Mouse (Mus musculus) CH12.LX (cell line): ENCODE data around the gene Wsb2. TPM values are rescaled to one million over a fixed set of nuclear protein-coding genes. Genes with fewer than 3 reads are reported as not detected.
A peak's percentile ranks its signal among the peaks of the same experiment; 100 is the strongest.
"Not testable (repeated sequence)": the region's sequence is repeated elsewhere in the genome, so short reads cannot be mapped to it uniquely, and the experiment has no call there.

Experiments used
- DNase-seq: peaks from one replicate; pipeline ENCODE4 v3.0.0-alpha.2; 2013; ENCODE audit errors: extremely low read depth
- H3K27ac ChIP-seq: 2 replicates; pipeline ENCODE4 v1.5.1; 2012; ENCODE audit warnings: low read depth, mild to moderate bottlenecking, control low read depth, moderate library complexity; ENCODE audit not compliant: insufficient read depth
- H3K27me3 ChIP-seq: replicated peaks from 2 replicates; pipeline ENCODE3; 2012; ENCODE audit warnings: inconsistent platforms
- H3K36me3 ChIP-seq, 2 experiments: replicated peaks in 1 of 2; 2 replicates each; pipeline versions ENCODE3 to v1.6.1; 2012; ENCODE audit warnings: inconsistent platforms in 1 of 2, low read length in 1 of 2, mild to moderate bottlenecking in 1 of 2, mixed read lengths in 1 of 2, moderate library complexity in 1 of 2; ENCODE audit not compliant: control insufficient read depth in 1 of 2, insufficient read depth in 1 of 2
- H3K4me1 ChIP-seq, 2 experiments: 2 replicates each; pipeline ENCODE4 v1.6.1; 2012; ENCODE audit warnings: inconsistent platforms in 1 of 2, moderate library complexity in 1 of 2; ENCODE audit not compliant: insufficient read depth in 2 of 2, control insufficient read depth in 1 of 2
- H3K4me2 ChIP-seq: 2 replicates; pipeline ENCODE4 v1.6.1; 2012; ENCODE audit warnings: low read depth, mild to moderate bottlenecking, control low read depth; ENCODE audit not compliant: poor library complexity, insufficient read depth, severe bottlenecking
- H3K4me3 ChIP-seq, 3 experiments: fragments of 150-350 bp in 1 of 3; sonication (generic) in 1 of 3; replicated peaks in 1 of 3; 2 replicates each; pipeline versions ENCODE3 to v1.5.1; 2011 to 2012; ENCODE audit warnings: low read depth in 2 of 3, low read length in 2 of 3, mild to moderate bottlenecking in 2 of 3, moderate library complexity in 2 of 3, control low read depth in 1 of 3, improper control_type of control experiment in 1 of 3, inconsistent platforms in 1 of 3, mixed read lengths in 1 of 3; ENCODE audit not compliant: poor library complexity in 1 of 3
- H3K79me2 ChIP-seq: replicated peaks from 2 replicates; pipeline ENCODE4 v1.6.1; 2012; ENCODE audit warnings: mild to moderate bottlenecking, moderate library complexity; ENCODE audit not compliant: control insufficient read depth, poor library complexity, insufficient read depth, severe bottlenecking; ENCODE audit errors: extremely low read depth
- H3K9ac ChIP-seq: 2 replicates; pipeline ENCODE4 v1.6.1; 2012; ENCODE audit warnings: low read depth, mild to moderate bottlenecking, control low read depth, moderate library complexity; ENCODE audit not compliant: insufficient read depth
- H3K9me3 ChIP-seq: replicated peaks from 2 replicates; pipeline ENCODE3; 2012; ENCODE audit warnings: low read length, inconsistent platforms, mixed read lengths
- BHLHE40 ChIP-seq: IDR thresholded peaks from 2 replicates; pipeline ENCODE4 v1.6.1; 2011; ENCODE audit warnings: mild to moderate bottlenecking, low read depth, low read length, improper control_type of control experiment
- CHD1 ChIP-seq: IDR thresholded peaks from 2 replicates; pipeline ENCODE4 v1.6.1; 2012; ENCODE audit warnings: low read depth, low read length, improper control_type of control experiment, inconsistent platforms
- CHD2 ChIP-seq: IDR thresholded peaks from 2 replicates; pipeline ENCODE4 v1.6.1; 2011; ENCODE audit warnings: low read length, improper control_type of control experiment
- E2F4 ChIP-seq: IDR thresholded peaks from 2 replicates; pipeline ENCODE4 v1.6.1; 2011; ENCODE audit warnings: low read depth, low read length, improper control_type of control experiment; ENCODE audit not compliant: insufficient replicate concordance
- ETS1 ChIP-seq: conservative IDR thresholded peaks from 2 replicates; pipeline ENCODE4 v1.6.1; 2012; ENCODE audit warnings: low read depth, mild to moderate bottlenecking, inconsistent platforms, low read length, improper control_type of control experiment, moderate library complexity
- JUND ChIP-seq: conservative IDR thresholded peaks from 2 replicates; pipeline ENCODE4 v1.6.1; 2011; ENCODE audit warnings: low read depth, low read length, improper control_type of control experiment
- MAFK ChIP-seq: IDR thresholded peaks from 2 replicates; pipeline ENCODE4 v1.6.1; 2011; ENCODE audit warnings: low read length, improper control_type of control experiment; ENCODE audit not compliant: insufficient replicate concordance
- MYC ChIP-seq: IDR thresholded peaks from 2 replicates; pipeline ENCODE4 v1.6.1; 2011; ENCODE audit warnings: low read depth, mild to moderate bottlenecking, improper control_type of control experiment, low read length
- NELFE ChIP-seq: IDR thresholded peaks from 2 replicates; pipeline ENCODE4 v1.6.1; 2011; ENCODE audit warnings: low read depth, low read length, improper control_type of control experiment
- PAX5 ChIP-seq: IDR thresholded peaks from 2 replicates; pipeline ENCODE4 v1.6.1; 2012; ENCODE audit warnings: low read length, inconsistent platforms, mixed read lengths
- POLR2A ChIP-seq: IDR thresholded peaks from 2 replicates; pipeline ENCODE4 v1.6.1; 2011; ENCODE audit warnings: low read depth, mild to moderate bottlenecking, improper control_type of control experiment, low read length
- SMC3 ChIP-seq: IDR thresholded peaks from 2 replicates; pipeline ENCODE4 v1.6.1; 2011; ENCODE audit warnings: low read depth, low read length, improper control_type of control experiment
- TCF12 ChIP-seq: IDR thresholded peaks from 2 replicates; pipeline ENCODE4 v1.6.1; 2014; ENCODE audit warnings: low read depth, mild to moderate bottlenecking, inconsistent platforms, low read length, improper control_type of control experiment
- dilution Hi-C: fragments of 300-500 bp; cut with MboI; formaldehyde crosslinking; loops from 2 replicates; pipeline ENCODE4 v1.14.3; 2020; ENCODE audit warnings: low sequenced_read_pairs; ENCODE audit not compliant: extremely low pct_unique_long_range_greater_than_20kb, extremely low pct_ligation_motif_present
- in situ Hi-C: fragments of 300-500 bp; cut with MboI; formaldehyde crosslinking; loops from 3 replicates; pipeline ENCODE4 v1.14.3; 2019; ENCODE audit warnings: low sequenced_read_pairs, low pct_ligation_motif_present, low pct_unique_long_range_greater_than_20kb, mixed read lengths
- polyA plus RNA-seq: library from polyadenylated mRNA; unstranded; fragments of >175 nt; gene quantifications from 2 replicates; pipeline ENCODE4 v1.2.1, GENCODE M21; 2012; ENCODE audit warnings: low read depth; ENCODE audit not compliant: insufficient read length
- total RNA-seq, 2 experiments: library from RNA; depleted of rRNA; stranded (reverse); fragments of 300-350 nt in 1 of 2; fragments of >200 nt in 1 of 2; gene quantifications; 2 replicates each; pipeline ENCODE4 v1.2.3; 2012 to 2014

Wsb2 gene
- total and polyA plus RNA-seq, 3 experiments = 36.1 to 44.2 (median 41.7) TPM

GRCm38 (mm10) chr5:117373418-117373817, 16.3 kb downstream of the Wsb2 start:
- no peak overlapping the region for H3K4me3 ChIP-seq
- dilution Hi-C loops = no loop called here
- H3K4me2 ChIP-seq = no peak overlapping the region
- TF ChIP-seq MYC (no peak), BHLHE40 (no peak), CHD2 (no peak), E2F4 (no peak), MAFK (no peak), TCF12 (no peak), ETS1 (no peak), CHD1 (no peak), POLR2A (no peak), JUND (no peak)
- TF ChIP-seq, all 38 proteins: peak for 0
- no peak overlapping the region for H3K27ac ChIP-seq
- H3K36me3 ChIP-seq = peaks cover 85 to 89% of the 10 kb centered on the region in 2 experiments
- no peaks in the 10 kb centered on the region for H3K27me3 ChIP-seq
- H3K9me3 ChIP-seq = no peaks in the 10 kb centered on the region
- in situ Hi-C loops = no loop called here
- H3K4me1 ChIP-seq = peaks cover 10 to 46% of the 10 kb centered on the region in 2 experiments
- DNase-seq = no peak
- no peak overlapping the region for H3K9ac ChIP-seq
- H3K79me2 ChIP-seq = no peaks in the 10 kb centered on the region

GRCm38 (mm10) chr5:117374372-117375049, 17.4 kb downstream of the Wsb2 start:
- dilution Hi-C loops = no loop called here
- Histone ChIP-seq H3K9me3 (no peaks in the 10 kb centered on the region), H3K36me3 (peaks cover 84 to 88% of the 10 kb centered on the region in 2 experiments), H3K4me1 (peaks cover 10 to 53% of the 10 kb centered on the region in 2 experiments), H3K9ac (no peak overlapping the region), H3K79me2 (no peaks in the 10 kb centered on the region), H3K27ac (no peak overlapping the region; the same call in 1 of the 2 replicates), H3K4me3 (peak overlapping the region in 1 of 3 experiments; percentile 11), H3K27me3 (no peaks in the 10 kb centered on the region), H3K4me2 (no peak overlapping the region)
- DNase-seq = no peak
- TF ChIP-seq POLR2A (0 out of 2 replicates have a peak, but pooled peaks have one; percentile 23), ETS1 (no peak)
- in situ Hi-C loops = no loop called here

GRCm38 (mm10) chr5:117376331-117376761, 19.2 kb downstream of the Wsb2 start:
- no peak overlapping the region for H3K27ac ChIP-seq
- no peak for DNase-seq
- no peaks in the 10 kb centered on the region for H3K9me3 ChIP-seq
- dilution Hi-C loops (no loop called here), in situ Hi-C loops (no loop called here)
- H3K4me2 ChIP-seq = no peak overlapping the region
- peaks cover 83 to 87% of the 10 kb centered on the region in 2 experiments for H3K36me3 ChIP-seq
- H3K27me3 ChIP-seq = no peaks in the 10 kb centered on the region
- no peak overlapping the region for H3K4me3 ChIP-seq
- TF ChIP-seq PAX5 (no peak), SMC3 (no peak), CHD1 (no peak), NELFE (no peak), POLR2A (no peak)
- H3K4me1 ChIP-seq = peaks cover 6 to 47% of the 10 kb centered on the region in 2 experiments
- H3K79me2 ChIP-seq = no peaks in the 10 kb centered on the region
- H3K9ac ChIP-seq = no peak overlapping the region

GRCm38 (mm10) chr5:117377731-117378130, 20.6 kb downstream of the Wsb2 start:
- H3K27ac ChIP-seq, in situ Hi-C loops, dilution Hi-C loops, H3K9me3 ChIP-seq, H3K79me2 ChIP-seq, H3K9ac ChIP-seq, DNase-seq, H3K4me2 ChIP-seq, H3K4me3 ChIP-seq, H3K27me3 ChIP-seq: not testable (repeated sequence)
- H3K36me3 ChIP-seq = peaks cover 84 to 87% of the 10 kb centered on the region in 2 experiments
- peaks cover 13 to 58% of the 10 kb centered on the region in 2 experiments for H3K4me1 ChIP-seq
